Mouse (Mus musculus) CH12.LX (cell line): ENCODE data around the gene Gdf1. TPM values are rescaled to one million over a fixed set of nuclear protein-coding genes. Genes with fewer than 3 reads are reported as not detected.
A peak's percentile ranks its signal among the peaks of the same experiment; 100 is the strongest.

Experiments used
- DNase-seq: peaks from one replicate; pipeline ENCODE4 v3.0.0-alpha.2; 2013; ENCODE audit errors: extremely low read depth
- H3K27ac ChIP-seq: 2 replicates; pipeline ENCODE4 v1.5.1; 2012; ENCODE audit warnings: low read depth, mild to moderate bottlenecking, control low read depth, moderate library complexity; ENCODE audit not compliant: insufficient read depth
- H3K27me3 ChIP-seq: replicated peaks from 2 replicates; pipeline ENCODE3; 2012; ENCODE audit warnings: inconsistent platforms
- H3K36me3 ChIP-seq, 2 experiments: replicated peaks in 1 of 2; 2 replicates each; pipeline versions ENCODE3 to v1.6.1; 2012; ENCODE audit warnings: inconsistent platforms in 1 of 2, low read length in 1 of 2, mild to moderate bottlenecking in 1 of 2, mixed read lengths in 1 of 2, moderate library complexity in 1 of 2; ENCODE audit not compliant: control insufficient read depth in 1 of 2, insufficient read depth in 1 of 2
- H3K4me1 ChIP-seq, 2 experiments: 2 replicates each; pipeline ENCODE4 v1.6.1; 2012; ENCODE audit warnings: inconsistent platforms in 1 of 2, moderate library complexity in 1 of 2; ENCODE audit not compliant: insufficient read depth in 2 of 2, control insufficient read depth in 1 of 2
- H3K4me2 ChIP-seq: 2 replicates; pipeline ENCODE4 v1.6.1; 2012; ENCODE audit warnings: low read depth, mild to moderate bottlenecking, control low read depth; ENCODE audit not compliant: poor library complexity, insufficient read depth, severe bottlenecking
- H3K4me3 ChIP-seq, 3 experiments: fragments of 150-350 bp in 1 of 3; sonication (generic) in 1 of 3; replicated peaks in 1 of 3; 2 replicates each; pipeline versions ENCODE3 to v1.5.1; 2011 to 2012; ENCODE audit warnings: low read depth in 2 of 3, low read length in 2 of 3, mild to moderate bottlenecking in 2 of 3, moderate library complexity in 2 of 3, control low read depth in 1 of 3, improper control_type of control experiment in 1 of 3, inconsistent platforms in 1 of 3, mixed read lengths in 1 of 3; ENCODE audit not compliant: poor library complexity in 1 of 3
- H3K79me2 ChIP-seq: replicated peaks from 2 replicates; pipeline ENCODE4 v1.6.1; 2012; ENCODE audit warnings: mild to moderate bottlenecking, moderate library complexity; ENCODE audit not compliant: control insufficient read depth, poor library complexity, insufficient read depth, severe bottlenecking; ENCODE audit errors: extremely low read depth
- H3K9ac ChIP-seq: 2 replicates; pipeline ENCODE4 v1.6.1; 2012; ENCODE audit warnings: low read depth, mild to moderate bottlenecking, control low read depth, moderate library complexity; ENCODE audit not compliant: insufficient read depth
- H3K9me3 ChIP-seq: replicated peaks from 2 replicates; pipeline ENCODE3; 2012; ENCODE audit warnings: low read length, inconsistent platforms, mixed read lengths
- CHD1 ChIP-seq: IDR thresholded peaks from 2 replicates; pipeline ENCODE4 v1.6.1; 2012; ENCODE audit warnings: low read depth, low read length, improper control_type of control experiment, inconsistent platforms
- CHD2 ChIP-seq: IDR thresholded peaks from 2 replicates; pipeline ENCODE4 v1.6.1; 2011; ENCODE audit warnings: low read length, improper control_type of control experiment
- CTCF ChIP-seq, 2 experiments: IDR thresholded peaks in 1 of 2; conservative IDR thresholded peaks in 1 of 2; 2 replicates each; pipeline ENCODE4 v1.5.1; 2011 to 2012; ENCODE audit warnings: low read depth in 2 of 2, low read length in 2 of 2, improper control_type of control experiment in 1 of 2, inconsistent platforms in 1 of 2, mild to moderate bottlenecking in 1 of 2, moderate library complexity in 1 of 2
- HCFC1 ChIP-seq: IDR thresholded peaks from 2 replicates; pipeline ENCODE4 v1.6.1; 2012; ENCODE audit warnings: low read depth, mild to moderate bottlenecking, inconsistent platforms, low read length, improper control_type of control experiment
- JUND ChIP-seq: conservative IDR thresholded peaks from 2 replicates; pipeline ENCODE4 v1.6.1; 2011; ENCODE audit warnings: low read depth, low read length, improper control_type of control experiment
- KAT2A ChIP-seq: IDR thresholded peaks from 2 replicates; pipeline ENCODE4 v1.6.1; 2012; ENCODE audit warnings: low read length, improper control_type of control experiment, inconsistent platforms; ENCODE audit not compliant: insufficient replicate concordance
- MAFK ChIP-seq: IDR thresholded peaks from 2 replicates; pipeline ENCODE4 v1.6.1; 2011; ENCODE audit warnings: low read length, improper control_type of control experiment; ENCODE audit not compliant: insufficient replicate concordance
- MAZ ChIP-seq: IDR thresholded peaks from 2 replicates; pipeline ENCODE4 v1.6.1; 2012; ENCODE audit warnings: low read depth, mild to moderate bottlenecking, inconsistent platforms, low read length, improper control_type of control experiment, moderate library complexity
- MXI1 ChIP-seq: IDR thresholded peaks from 2 replicates; pipeline ENCODE4 v1.6.1; 2011; ENCODE audit warnings: mild to moderate bottlenecking, low read depth, low read length, improper control_type of control experiment
- NELFE ChIP-seq: IDR thresholded peaks from 2 replicates; pipeline ENCODE4 v1.6.1; 2011; ENCODE audit warnings: low read depth, low read length, improper control_type of control experiment
- RAD21 ChIP-seq: IDR thresholded peaks from 2 replicates; pipeline ENCODE4 v1.6.1; 2011; ENCODE audit warnings: low read depth, mild to moderate bottlenecking, low read length, improper control_type of control experiment, moderate library complexity
- RCOR1 ChIP-seq: conservative IDR thresholded peaks from 2 replicates; pipeline ENCODE4 v1.6.1; 2012; ENCODE audit warnings: low read depth, mild to moderate bottlenecking, inconsistent platforms, low read length, improper control_type of control experiment
- SMC3 ChIP-seq: IDR thresholded peaks from 2 replicates; pipeline ENCODE4 v1.6.1; 2011; ENCODE audit warnings: low read depth, low read length, improper control_type of control experiment
- TBP ChIP-seq: conservative IDR thresholded peaks from 2 replicates; pipeline ENCODE4 v1.6.1; 2011; ENCODE audit warnings: low read depth, low read length, improper control_type of control experiment
- TCF12 ChIP-seq: IDR thresholded peaks from 2 replicates; pipeline ENCODE4 v1.6.1; 2014; ENCODE audit warnings: low read depth, mild to moderate bottlenecking, inconsistent platforms, low read length, improper control_type of control experiment
- UBTF ChIP-seq: IDR thresholded peaks from 2 replicates; pipeline ENCODE4 v1.6.1; 2012; ENCODE audit warnings: low read depth, mild to moderate bottlenecking, inconsistent platforms, low read length, improper control_type of control experiment, moderate library complexity
- USF1 ChIP-seq: IDR thresholded peaks from 2 replicates; pipeline ENCODE4 v1.6.1; 2014; ENCODE audit warnings: low read depth, mild to moderate bottlenecking, inconsistent platforms, low read length, improper control_type of control experiment
- ZC3H11A ChIP-seq: IDR thresholded peaks from 2 replicates; pipeline ENCODE4 v1.6.1; 2012; ENCODE audit warnings: low read depth, mild to moderate bottlenecking, inconsistent platforms, low read length, improper control_type of control experiment
- ZMIZ1 ChIP-seq: IDR thresholded peaks from 2 replicates; pipeline ENCODE4 v1.6.1; 2012; ENCODE audit warnings: low read depth, mild to moderate bottlenecking, inconsistent platforms, low read length, improper control_type of control experiment
- dilution Hi-C: fragments of 300-500 bp; cut with MboI; formaldehyde crosslinking; loops from 2 replicates; pipeline ENCODE4 v1.14.3; 2020; ENCODE audit warnings: low sequenced_read_pairs; ENCODE audit not compliant: extremely low pct_unique_long_range_greater_than_20kb, extremely low pct_ligation_motif_present
- in situ Hi-C: fragments of 300-500 bp; cut with MboI; formaldehyde crosslinking; loops from 3 replicates; pipeline ENCODE4 v1.14.3; 2019; ENCODE audit warnings: low sequenced_read_pairs, low pct_ligation_motif_present, low pct_unique_long_range_greater_than_20kb, mixed read lengths
- polyA plus RNA-seq: library from polyadenylated mRNA; unstranded; fragments of >175 nt; gene quantifications from 2 replicates; pipeline ENCODE4 v1.2.1, GENCODE M21; 2012; ENCODE audit warnings: low read depth; ENCODE audit not compliant: insufficient read length
- total RNA-seq, 2 experiments: library from RNA; depleted of rRNA; stranded (reverse); fragments of 300-350 nt in 1 of 2; fragments of >200 nt in 1 of 2; gene quantifications; 2 replicates each; pipeline ENCODE4 v1.2.3; 2012 to 2014

Gdf1 gene
- total and polyA plus RNA-seq, 3 experiments, result 0.17 TPM; not detected in 2

DNA sequence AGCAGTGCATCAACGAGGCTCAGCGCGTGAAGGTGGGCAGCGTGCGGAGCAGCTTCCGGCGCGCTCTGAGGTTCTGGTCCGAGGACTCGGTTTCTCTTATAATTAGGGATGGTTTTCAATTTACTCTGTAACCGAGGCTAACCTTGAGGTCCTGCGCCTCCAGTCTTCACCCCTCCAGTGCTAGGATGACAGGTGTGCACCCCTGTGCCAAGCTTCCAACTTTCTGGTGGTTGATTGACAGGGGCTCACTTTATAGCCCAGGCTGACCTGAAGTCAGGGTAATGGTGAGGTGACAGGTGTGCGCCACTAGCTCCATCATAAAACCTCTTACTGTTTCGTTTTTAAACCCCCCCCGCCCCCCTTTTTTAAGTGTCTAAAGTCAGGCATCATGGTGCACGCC, 26.7 kb upstream of the Gdf1 start:
- Histone ChIP-seq H3K9me3 (no peaks in the 10 kb centered on the region), H3K4me2 (peak overlapping the region; percentile 91), H3K36me3 (peaks cover 43 to 68% of the 10 kb centered on the region in 2 experiments), H3K4me1 (peaks cover 12 to 31% of the 10 kb centered on the region in 2 experiments), H3K9ac (peak overlapping the region; percentile 87), H3K4me3 (peak overlapping the region; percentile 75 to 99 (median 95)), H3K79me2 (peaks cover 44% of the 10 kb centered on the region), H3K27ac (peak overlapping the region; percentile 25; the same call in 1 of the 2 replicates), H3K27me3 (no peaks in the 10 kb centered on the region)
- TF ChIP-seq MAZ (no peak), ZMIZ1 (0 out of 2 replicates have a peak, but pooled peaks have one; percentile 1)
- in situ Hi-C loops, result no loop called here
- no peak for DNase-seq
- dilution Hi-C loops, result no loop called here

DNA sequence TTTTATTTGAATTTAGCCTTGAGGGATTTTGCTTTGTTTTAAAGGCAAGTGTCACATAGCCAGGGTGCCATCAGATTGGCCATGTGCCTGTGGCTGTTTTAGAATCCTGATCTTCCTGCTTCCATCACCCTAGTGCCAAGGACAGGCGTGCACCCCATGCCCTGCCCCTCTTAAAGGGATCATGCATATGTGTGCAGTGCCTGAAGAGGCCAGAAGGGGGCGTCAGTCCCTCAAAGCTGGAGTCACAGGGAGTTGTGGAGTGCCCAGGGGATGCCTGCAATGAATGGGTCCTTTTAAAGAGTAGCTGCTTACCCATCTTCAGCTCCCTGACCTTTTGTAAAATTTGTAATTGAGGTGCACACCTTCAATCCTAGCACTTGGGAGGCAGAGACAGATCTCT, 20.3 kb upstream of the Gdf1 start:
- H3K27me3 ChIP-seq, result no peaks in the 10 kb centered on the region
- dilution Hi-C loops, result no loop called here
- no peaks in the 10 kb centered on the region for H3K9me3 ChIP-seq
- H3K79me2 ChIP-seq, result peaks cover 6% of the 10 kb centered on the region; the same call in 1 of the 2 replicates
- no peak overlapping the region for H3K4me3 ChIP-seq
- no peak overlapping the region for H3K27ac ChIP-seq
- peak; percentile 34 for DNase-seq
- in situ Hi-C loops, result no loop called here
- peak; percentile 20 for TF ChIP-seq RAD21
- peak; percentile 34 to 56 for TF ChIP-seq CTCF (conservative IDR thresholded peaks at IDR 0.05 in 1 of 2, IDR thresholded peaks at IDR 0.05 in 1 of 2; ENCODE audit: low read depth in 2 of 2, low read length in 2 of 2)
- no peak for TF ChIP-seq UBTF
- no peak for TF ChIP-seq HCFC1
- 0 out of 2 replicates have a peak, but pooled peaks have one; percentile 4 for TF ChIP-seq SMC3
- H3K9ac ChIP-seq, result no peak overlapping the region
- no peak overlapping the region for H3K4me2 ChIP-seq
- H3K36me3 ChIP-seq, result peaks cover 78 to 89% of the 10 kb centered on the region in 2 experiments
- H3K4me1 ChIP-seq, result peaks cover 2 to 5% of the 10 kb centered on the region in 2 experiments; a peak in 3 of 4 replicates

DNA sequence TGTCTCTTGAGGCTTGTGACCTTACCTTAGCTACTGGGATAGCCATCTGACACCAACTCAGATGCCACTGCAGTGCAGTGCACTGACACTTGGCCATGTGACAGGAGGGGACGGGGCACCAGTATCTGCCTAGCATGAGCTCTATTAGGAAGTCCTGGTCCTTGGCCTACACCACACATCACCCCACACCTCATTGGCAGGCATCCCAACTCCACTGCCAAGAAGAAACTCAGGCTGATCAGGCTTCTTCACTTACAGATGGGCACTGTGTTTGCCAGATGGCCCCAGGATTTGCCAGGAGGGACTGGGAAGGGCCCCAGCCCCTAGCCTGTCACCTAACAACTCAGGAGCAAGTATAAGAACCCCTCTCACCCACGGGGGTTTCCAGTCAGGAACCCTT, 16.2 kb upstream of the Gdf1 start:
- Histone ChIP-seq H3K4me2 (no peak overlapping the region), H3K4me3 (no peak overlapping the region), H3K9ac (no peak overlapping the region), H3K9me3 (no peaks in the 10 kb centered on the region), H3K4me1 (peaks cover 0 to 5% of the 10 kb centered on the region in 2 experiments; a peak in 1 of 4 replicates), H3K27ac (no peak overlapping the region), H3K79me2 (no peaks in the 10 kb centered on the region), H3K36me3 (peaks cover 41 to 49% of the 10 kb centered on the region in 2 experiments), H3K27me3 (peaks cover 13% of the 10 kb centered on the region)
- dilution Hi-C loops (no loop called here), in situ Hi-C loops (loop anchor here (5.0 kb wide), 1 partner anchor 34 kb away; no protein-coding TSS in a partner anchor)
- TF ChIP-seq CHD1, result no peak
- TF ChIP-seq USF1, result no peak
- no peak for TF ChIP-seq CHD2
- TF ChIP-seq TBP, result no peak
- TF ChIP-seq JUND, result no peak
- no peak for TF ChIP-seq ZMIZ1
- TF ChIP-seq RCOR1, result no peak
- TF ChIP-seq TCF12, result no peak
- TF ChIP-seq MAFK, result no peak
- no peak for TF ChIP-seq NELFE
- no peak for TF ChIP-seq CTCF (conservative IDR thresholded peaks at IDR 0.05 in 1 of 2, IDR thresholded peaks at IDR 0.05 in 1 of 2; ENCODE audit: low read depth in 2 of 2, low read length in 2 of 2)
- TF ChIP-seq KAT2A, result no peak
- no peak for TF ChIP-seq MXI1
- TF ChIP-seq RAD21, result no peak
- TF ChIP-seq ZC3H11A, result no peak
- no peak for DNase-seq
